Mouse (Mus musculus) left cerebral cortex, adult 18-20 months (tissue): ENCODE measurements around the gene Thy1. TPM values are rescaled to one million over a fixed set of nuclear protein-coding genes. Genes with fewer than 3 reads are reported as not detected.

Experiments used
- DNase-seq, 2 experiments: peaks; one replicate each; pipeline ENCODE4 v3.0.0; 2021 to 2022; ENCODE audit warnings: low spot score in 2 of 2, mixed read lengths in 1 of 2
- total RNA-seq, 2 experiments: library from RNA; stranded (reverse); gene quantifications; 2 replicates each; pipeline ENCODE4 v1.2.3; 2021

The Thy1 gene
- total RNA-seq, 2 experiments from 2014 or later, result 830 to 832 TPM

DNA sequence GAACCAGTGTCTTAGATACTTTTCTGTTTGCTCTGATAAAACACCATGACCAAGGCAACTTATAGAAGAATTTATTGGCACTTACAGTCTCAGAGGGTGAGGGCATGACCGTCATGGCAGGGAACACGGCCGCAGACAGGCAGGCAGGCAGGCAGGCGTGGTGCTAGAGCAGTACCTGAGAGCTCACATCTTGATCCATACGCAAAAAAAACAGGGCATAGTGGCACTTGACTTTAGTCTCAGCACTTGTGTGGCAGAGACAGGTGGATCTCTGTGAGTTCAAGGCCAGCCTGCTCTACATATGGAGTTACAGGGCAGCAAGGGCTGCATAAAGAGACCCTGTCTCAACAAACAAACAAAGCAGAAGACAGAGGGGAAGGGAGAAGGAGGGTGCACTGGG, 9.9 kb upstream of the Thy1 start:
- DNase-seq, result no peak

- DNase-seq, result no peak
These were observed 9.0 kb upstream of the Thy1 start for GRCm38 (mm10) chr9:44033957-44034727.

- no peak for DNase-seq
These were observed 6.1 kb upstream of the Thy1 start for GRCm38 (mm10) chr9:44037106-44037505.

DNA sequence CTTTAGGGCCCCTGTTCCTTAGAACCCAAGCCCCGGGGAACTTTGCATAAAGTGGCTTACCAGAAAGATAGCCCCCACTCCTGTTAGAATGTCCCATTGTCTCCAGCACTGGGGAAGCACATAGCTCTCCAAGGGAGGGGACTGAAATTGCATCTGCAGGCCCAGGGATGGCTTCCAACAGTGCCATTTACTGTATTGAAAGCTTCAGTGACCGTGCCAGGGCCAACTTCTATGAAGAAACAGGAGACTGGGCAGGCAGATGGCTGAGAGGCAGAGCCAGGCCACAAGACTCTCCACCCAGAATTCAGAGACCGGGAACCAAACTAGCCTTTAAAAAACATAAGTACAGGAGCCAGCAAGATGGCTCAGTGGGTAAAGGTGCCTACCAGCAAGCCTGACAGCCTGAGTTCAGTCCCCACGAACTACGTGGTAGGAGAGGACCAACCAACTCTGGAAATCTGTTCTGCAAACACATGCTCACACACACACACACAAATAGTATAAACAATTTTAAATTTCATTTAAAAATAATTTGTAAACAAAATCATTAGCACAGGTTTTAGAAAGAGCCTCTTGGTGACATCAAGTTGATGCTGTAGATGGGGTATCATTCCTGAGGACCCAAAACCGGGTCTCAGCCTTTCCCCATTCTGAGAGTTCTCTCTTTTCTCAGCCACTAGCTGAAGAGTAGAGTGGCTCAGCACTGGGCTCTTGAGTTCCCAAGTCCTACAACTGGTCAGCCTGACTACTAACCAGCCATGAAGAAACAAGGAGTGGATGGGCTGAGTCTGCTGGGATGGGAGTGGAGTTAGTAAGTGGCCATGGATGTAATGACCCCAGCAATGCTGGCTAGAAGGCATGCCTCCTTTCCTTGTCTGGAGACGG, 1.4 kb upstream of the Thy1 start:
- DNase-seq, result no peak

DNA sequence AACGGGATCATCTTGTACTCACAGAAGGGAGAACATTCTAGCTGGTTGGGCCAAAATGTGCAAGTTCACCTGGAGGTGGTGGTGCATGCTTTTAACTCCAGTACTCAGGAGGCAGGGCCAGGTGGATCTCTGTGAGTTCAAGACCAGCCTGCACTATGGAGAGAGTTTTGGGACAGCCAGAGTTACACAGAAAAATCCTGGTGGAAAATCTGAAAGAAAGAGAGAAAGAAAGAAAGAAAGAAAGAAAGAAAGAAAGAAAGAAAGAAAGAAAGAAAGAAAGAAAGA, 846 bp upstream of the Thy1 start:
- DNase-seq, result no peak

DNA sequence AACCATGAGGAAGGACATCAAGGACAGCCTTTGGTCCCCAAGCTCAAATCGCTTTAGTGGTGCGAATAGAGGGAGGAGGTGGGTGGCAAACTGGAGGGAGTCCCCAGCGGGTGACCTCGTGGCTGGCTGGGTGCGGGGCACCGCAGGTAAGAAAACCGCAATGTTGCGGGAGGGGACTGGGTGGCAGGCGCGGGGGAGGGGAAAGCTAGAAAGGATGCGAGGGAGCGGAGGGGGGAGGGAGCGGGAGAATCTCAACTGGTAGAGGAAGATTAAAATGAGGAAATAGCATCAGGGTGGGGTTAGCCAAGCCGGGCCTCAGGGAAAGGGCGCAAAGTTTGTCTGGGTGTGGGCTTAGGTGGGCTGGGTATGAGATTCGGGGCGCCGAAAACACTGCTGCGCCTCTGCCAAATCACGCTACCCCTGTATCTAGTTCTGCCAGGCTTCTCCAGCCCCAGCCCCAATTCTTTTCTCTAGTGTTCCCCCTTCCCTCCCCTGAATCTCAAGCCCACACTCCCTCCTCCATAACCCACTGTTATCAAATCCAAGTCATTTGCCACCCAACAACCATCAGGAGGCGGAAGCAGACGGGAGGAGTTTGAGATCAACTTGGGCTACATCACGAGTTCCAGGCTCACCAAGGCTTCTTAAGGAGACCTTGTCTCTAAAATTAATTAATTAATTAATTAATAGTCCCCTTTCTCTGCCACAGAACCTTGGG, 683 bp downstream of the Thy1 start:
- peak in 1 of 2 experiments; percentile 53 for DNase-seq

DNA sequence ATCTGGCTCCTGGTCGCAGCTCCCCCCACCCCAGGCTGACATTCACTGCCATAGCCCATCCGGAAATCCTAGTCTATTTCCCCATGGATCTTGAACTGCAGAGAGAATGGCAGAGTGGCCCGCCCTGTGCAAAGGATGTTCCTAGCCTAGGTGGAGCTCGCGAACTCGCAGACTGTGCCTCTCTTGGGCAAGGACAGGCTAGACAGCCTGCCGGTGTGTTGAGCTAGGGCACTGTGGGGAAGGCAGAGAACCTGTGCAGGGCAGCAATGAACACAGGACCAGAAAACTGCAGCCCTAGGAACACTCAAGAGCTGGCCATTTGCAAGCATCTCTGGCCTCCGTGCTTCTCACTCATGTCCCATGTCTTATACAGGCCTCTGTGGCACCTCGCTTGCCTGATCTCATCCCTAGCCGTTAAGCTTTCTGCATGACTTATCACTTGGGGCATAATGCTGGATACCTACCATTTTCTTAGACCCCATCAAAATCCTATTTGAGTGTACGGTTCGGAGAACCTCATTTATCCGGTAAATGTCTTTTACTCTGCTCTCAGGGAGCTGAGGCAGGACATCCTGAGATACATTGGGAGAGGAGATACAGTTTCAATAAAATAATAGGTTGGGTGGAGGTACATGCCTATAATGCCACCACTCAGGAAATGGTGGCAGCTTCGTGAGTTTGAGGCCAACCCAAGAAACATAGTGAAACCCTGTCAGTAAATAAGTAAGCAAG, 1.4 kb downstream of the Thy1 start:
- DNase-seq, result peak; percentile 50 to 58

GRCm38 (mm10) chr9:44045158-44045883, 2.1 kb downstream of the Thy1 start:
- no peak for DNase-seq

- no peak for DNase-seq
These were observed 2.7 kb downstream of the Thy1 start for GRCm38 (mm10) chr9:44045884-44046272.

GRCm38 (mm10) chr9:44046426-44046825, 3.2 kb downstream of the Thy1 start:
- no peak for DNase-seq

- DNase-seq, result no peak
These were observed 3.9 kb downstream of the Thy1 start for GRCm38 (mm10) chr9:44047071-44047470.

GRCm38 (mm10) chr9:44047571-44048490, 4.6 kb downstream of the Thy1 start:
- DNase-seq, result no peak

DNA sequence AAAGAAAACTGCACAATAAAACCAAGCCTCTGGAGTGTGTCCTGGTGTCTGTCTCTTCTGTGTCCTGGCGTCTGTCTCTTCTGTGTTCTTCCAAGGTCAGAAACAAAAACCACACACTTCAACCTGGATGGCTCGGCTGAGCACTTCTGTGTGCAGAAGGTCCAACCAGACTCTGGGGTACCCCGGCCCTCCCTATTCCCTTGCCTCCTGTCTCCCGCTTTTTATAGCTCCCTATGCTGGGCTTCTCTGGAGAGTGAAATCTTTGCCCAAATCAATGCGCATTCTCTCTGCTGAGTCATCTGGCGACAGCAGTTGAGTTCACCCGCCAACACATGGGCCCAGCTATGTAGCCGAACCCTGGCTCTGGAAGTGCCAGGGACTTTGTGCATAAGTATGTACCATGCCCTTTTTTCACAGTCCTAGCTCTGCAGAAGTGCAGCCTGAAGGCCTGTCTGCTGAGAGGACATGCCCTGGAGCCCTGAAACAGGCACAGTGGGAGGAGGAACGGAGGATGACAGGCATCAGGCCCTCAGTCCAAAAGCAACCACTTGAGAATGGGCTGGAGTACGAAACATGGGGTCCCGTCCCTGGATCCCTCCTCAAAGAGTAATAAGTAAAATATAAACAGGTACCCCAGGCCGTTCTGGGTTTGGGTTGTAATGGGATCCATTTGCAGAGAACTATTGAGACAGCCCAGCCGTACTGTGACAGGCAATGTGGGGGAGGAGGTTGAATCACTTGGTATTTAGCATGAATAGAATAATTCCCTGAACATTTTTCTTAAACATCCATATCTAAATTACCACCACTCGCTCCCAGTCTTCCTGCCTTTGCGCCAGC, 5.6 kb downstream of the Thy1 start:
- peak; percentile 62 to 70 for DNase-seq

DNA sequence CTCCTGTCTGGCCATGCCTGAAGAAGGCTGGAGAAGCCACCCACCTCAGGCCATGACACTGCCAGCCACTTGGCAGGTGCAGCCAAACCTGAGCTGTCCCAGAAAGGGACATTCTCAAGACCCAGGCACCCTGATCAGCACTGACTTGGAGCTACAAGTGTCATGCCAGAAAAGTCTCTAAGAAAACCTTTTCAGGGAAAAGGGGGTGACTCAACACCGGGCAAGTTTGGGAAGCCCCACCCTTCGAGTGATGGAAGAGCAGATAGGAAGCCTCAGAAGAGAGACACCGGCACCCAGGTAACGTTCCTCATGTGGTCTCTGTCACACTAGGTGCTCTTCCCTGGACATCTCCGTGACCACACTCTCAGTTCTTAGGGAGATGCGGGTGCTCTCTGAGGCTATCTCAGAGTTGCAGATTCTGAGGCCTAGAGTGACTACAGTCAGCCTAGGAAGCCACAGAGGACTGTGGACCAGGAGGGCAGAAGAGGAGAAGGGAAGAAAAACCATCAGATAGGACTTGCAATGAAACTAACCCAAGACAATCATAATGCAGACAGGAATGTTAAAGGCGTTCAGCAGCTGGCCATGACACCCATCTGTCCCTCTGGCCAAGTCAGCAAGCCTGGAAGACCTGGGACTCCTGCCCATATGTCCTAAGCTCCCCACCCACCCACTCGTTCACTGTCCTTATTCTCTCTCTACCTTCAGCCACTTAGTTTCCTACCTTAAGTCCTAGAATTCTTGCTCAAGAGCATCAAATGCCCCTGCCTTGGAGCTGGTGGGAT, 6.4 kb downstream of the Thy1 start:
- no peak for DNase-seq

DNA sequence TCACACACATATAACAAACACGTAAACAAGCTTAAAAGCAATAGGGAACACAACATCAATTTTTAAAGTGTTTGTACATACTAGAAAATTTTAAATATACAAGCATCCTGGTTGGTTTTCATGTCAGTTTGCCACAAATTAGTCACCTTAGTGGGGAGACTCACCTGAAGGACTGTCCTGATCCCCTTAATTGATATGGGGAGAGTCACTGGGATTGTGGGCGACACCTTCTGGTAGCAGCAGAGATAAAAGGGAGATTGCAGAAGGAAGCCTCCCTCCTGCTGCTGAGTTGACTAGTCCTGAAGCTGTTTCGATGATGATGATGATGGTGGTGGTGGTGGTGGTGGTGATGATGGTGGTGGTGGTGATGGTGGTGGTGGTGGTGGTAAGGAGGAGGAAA, 9.7 kb downstream of the Thy1 start:
- no peak for DNase-seq

DNA sequence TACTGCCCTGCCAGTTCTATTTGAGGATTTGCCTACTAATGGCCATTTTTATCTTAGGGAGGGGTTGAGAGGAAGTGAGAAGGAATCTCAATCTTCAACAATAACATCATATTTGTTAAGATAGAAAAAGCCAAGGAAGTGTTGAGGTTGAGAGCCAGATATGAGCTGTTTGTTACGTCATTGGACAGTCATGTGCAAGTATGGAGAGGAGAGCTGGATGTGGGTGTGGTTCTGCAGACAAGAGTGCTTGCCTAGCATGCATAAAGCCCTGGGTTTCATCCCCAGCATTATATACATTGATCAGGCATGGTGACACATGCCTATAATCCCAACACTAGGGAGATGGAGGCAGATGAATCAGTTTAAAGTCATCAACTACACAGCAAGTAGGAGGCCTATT, 10.8 kb downstream of the Thy1 start:
- no peak for DNase-seq

GRCm38 (mm10) chr9:44058606-44059005, 15.4 kb downstream of the Thy1 start:
- no peak for DNase-seq

DNA sequence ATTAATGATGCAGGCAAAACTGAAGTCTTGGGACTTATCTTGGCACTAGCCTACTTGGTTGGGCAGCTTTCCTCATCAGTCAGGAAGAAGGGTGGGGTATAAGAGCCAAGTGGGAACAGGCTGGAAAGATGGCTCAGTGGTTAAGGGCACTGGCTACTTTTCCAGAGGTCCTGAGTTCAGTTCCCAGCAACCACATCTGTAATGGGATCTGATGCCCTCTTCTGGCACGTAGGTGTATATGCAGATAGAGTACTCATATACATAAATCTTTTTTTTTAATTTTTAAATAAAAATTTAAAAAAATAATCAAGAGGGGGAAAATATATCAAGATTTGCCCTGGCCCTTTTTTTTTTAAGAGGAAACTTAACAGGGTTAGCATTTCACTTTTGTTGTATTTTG, 22.0 kb downstream of the Thy1 start:
- no peak for DNase-seq
